ENCODE assay signal across 8 mouse cellular contexts in the genomic region with DNA sequence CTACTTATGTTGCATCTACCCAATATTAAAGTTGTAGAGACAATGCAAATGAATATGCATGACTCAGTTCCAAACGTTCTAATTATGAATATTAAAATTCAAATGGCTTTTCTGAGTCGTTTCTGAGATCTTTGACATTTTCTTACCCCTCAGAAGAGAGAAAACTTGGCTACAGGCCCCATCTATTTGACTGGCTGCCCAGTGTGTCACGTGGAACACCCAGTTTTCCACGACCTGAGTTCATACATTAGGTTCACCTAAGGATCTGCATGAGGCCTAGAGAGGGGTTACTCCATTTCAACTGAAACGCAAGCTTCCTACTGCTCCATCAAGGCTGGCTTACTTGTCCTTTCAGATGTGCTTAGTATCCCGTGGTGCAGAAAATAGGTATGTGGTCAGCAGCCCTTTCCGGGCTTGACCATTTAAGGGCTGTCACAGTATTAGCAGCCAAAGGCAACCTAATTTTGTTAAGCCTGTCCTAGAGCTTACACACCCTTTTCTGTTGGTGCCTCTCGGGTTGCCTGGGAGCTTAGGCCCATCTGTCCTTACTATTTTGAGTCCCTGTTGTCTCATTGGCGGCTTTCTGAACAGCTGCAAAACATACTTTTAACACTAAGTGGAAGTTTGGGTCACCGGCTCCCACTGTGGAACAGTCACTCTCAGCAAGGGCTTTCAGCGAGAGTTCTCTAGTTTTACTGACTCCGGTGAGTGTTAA. TPM values are rescaled to one million over a fixed set of nuclear protein-coding genes. Genes with fewer than 3 reads are reported as not detected.
DNase-seq lines count a peak whose midpoint lies in the region; ATAC-seq and TF ChIP-seq lines count a peak whose summit lies in the region.

A gene (plus strand): TSS at position 294 of the 715 bp plus-strand sequence.

- 34% methylated on average over 12 of the region's 12 CpGs for WGBS in intestine, embryonic 16.5 days
- 33% methylated on average over 12 of the region's 12 CpGs for WGBS in limb, embryonic 15.5 days
- WGBS in neural tube, embryonic 12.5 days, result 43% methylated on average over 12 of the region's 12 CpGs

- ATAC-seq in intestine, embryonic 16.5 days, result no peak
- ATAC-seq in limb, embryonic 15.5 days (ENCODE audit: insufficient number of reproducible peaks, low FRiP score, low TSS enrichment, low read depth), result peak; percentile 57; the same call in 1 of the 2 replicates
- peak; percentile 15 for ATAC-seq in neural tube, embryonic 12.5 days (ENCODE audit: low FRiP score, low read depth)

- peak; percentile 21 for DNase-seq in 3134 (ENCODE audit: extremely low read depth, insufficient read length, low spot score)
- DNase-seq in ES-E14 (ENCODE audit: low read depth, low spot score), result no peak
- DNase-seq in cerebellum, postnatal 14 days, result peak; percentile 25 to 53
- peak in 1 of 2 experiments; percentile 10 for DNase-seq in gastrocnemius, postnatal 4 days (ENCODE audit: low spot score in 2 of 2)
- DNase-seq in ovary, adult 18-20 months (ENCODE audit: low spot score), result no peak

- H3K4me2 ChIP-seq in intestine, embryonic 16.5 days (ENCODE audit: low read depth, low read length), result peak within 1 kb of the TSS; percentile 52
- peak within 1 kb of the TSS; percentile 40 for H3K4me2 ChIP-seq in limb, embryonic 15.5 days
- peak within 1 kb of the TSS; percentile 56 for H3K4me2 ChIP-seq in neural tube, embryonic 12.5 days (replicated peaks)

- no peaks in the 10 kb centered on the region for H3K36me3 ChIP-seq in ES-E14 (ENCODE audit: control insufficient read depth, insufficient read depth, low read length, poor library complexity, severe bottlenecking)
- H3K36me3 ChIP-seq in intestine, embryonic 16.5 days (ENCODE audit: control insufficient read depth, insufficient read depth, low read length), result no peaks in the 10 kb centered on the region
- no peaks in the 10 kb centered on the region for H3K36me3 ChIP-seq in limb, embryonic 15.5 days
- no peaks in the 10 kb centered on the region for H3K36me3 ChIP-seq in neural tube, embryonic 12.5 days

- H3K9me3 ChIP-seq in ES-E14 (ENCODE audit: control insufficient read depth, insufficient read depth, low read depth, low read length), result no peaks in the 10 kb centered on the region
- H3K9me3 ChIP-seq in intestine, embryonic 16.5 days (ENCODE audit: control insufficient read depth, low read length), result no peaks in the 10 kb centered on the region
- no peaks in the 10 kb centered on the region for H3K9me3 ChIP-seq in limb, embryonic 15.5 days
- H3K9me3 ChIP-seq in neural tube, embryonic 12.5 days, result no peaks in the 10 kb centered on the region

- in situ Hi-C loops in ES-E14 (cut with MboI; ENCODE audit: low sequenced_read_pairs in 2 of 2, unreplicated experiment in 2 of 2), result no loop called here

- peak within 1 kb of the TSS; percentile 83 to 96 for H3K4me3 ChIP-seq in ES-E14 (ENCODE audit: insufficient read depth in 1 of 2, low read depth in 1 of 2, low read length in 2 of 2, poor library complexity in 1 of 2, severe bottlenecking in 1 of 2)
- peak within 1 kb of the TSS; percentile 68 for H3K4me3 ChIP-seq in intestine, embryonic 16.5 days (ENCODE audit: low read length)
- peak within 1 kb of the TSS; percentile 60 for H3K4me3 ChIP-seq in limb, embryonic 15.5 days
- H3K4me3 ChIP-seq in neural tube, embryonic 12.5 days, result peak within 1 kb of the TSS; percentile 61

- peak within 1 kb of the TSS; percentile 93 for H3K9ac ChIP-seq in ES-E14 (ENCODE audit: insufficient read depth, low read depth, low read length, poor library complexity, severe bottlenecking)
- peak within 1 kb of the TSS; percentile 83 for H3K9ac ChIP-seq in intestine, embryonic 16.5 days (ENCODE audit: low read depth, low read length)
- H3K9ac ChIP-seq in limb, embryonic 15.5 days, result peak within 1 kb of the TSS; percentile 60
- H3K9ac ChIP-seq in neural tube, embryonic 12.5 days, result peak within 1 kb of the TSS; percentile 67

- no peaks in the 10 kb centered on the region for H3K4me1 ChIP-seq in ES-E14 (ENCODE audit: control insufficient read depth in 2 of 2, insufficient read depth in 2 of 2, low read length in 2 of 2, poor library complexity in 1 of 2)
- no peaks in the 10 kb centered on the region for H3K4me1 ChIP-seq in intestine, embryonic 16.5 days (ENCODE audit: control insufficient read depth, insufficient read depth, low read length)
- H3K4me1 ChIP-seq in limb, embryonic 15.5 days, result peaks cover 4% of the 10 kb centered on the region; the same call in 1 of the 2 replicates
- no peaks in the 10 kb centered on the region for H3K4me1 ChIP-seq in neural tube, embryonic 12.5 days

- H3K27ac ChIP-seq in ES-E14 (ENCODE audit: insufficient read depth, low read depth, low read length, poor library complexity, severe bottlenecking), result no peak within 1 kb of the TSS
- peak within 1 kb of the TSS; percentile 80 for H3K27ac ChIP-seq in intestine, embryonic 16.5 days (ENCODE audit: low read length)
- H3K27ac ChIP-seq in limb, embryonic 15.5 days, result peak within 1 kb of the TSS; percentile 89
- H3K27ac ChIP-seq in neural tube, embryonic 12.5 days, result peak within 1 kb of the TSS; percentile 59; the same call in 1 of the 2 replicates

- 0 out of 2 replicates have a peak, but pooled peaks cover 2% of the 10 kb centered on the region for H3K27me3 ChIP-seq in intestine, embryonic 16.5 days (replicated peaks; ENCODE audit: control insufficient read depth, insufficient read depth, low read length)
- no peaks in the 10 kb centered on the region for H3K27me3 ChIP-seq in limb, embryonic 15.5 days
- no peaks in the 10 kb centered on the region for H3K27me3 ChIP-seq in neural tube, embryonic 12.5 days (replicated peaks)

TF ChIP-seq in ES-E14, 5 proteins besides CTCF, POLR2A, EP300 and RAD21:
- TF ChIP-seq MAFK (IDR thresholded peaks at IDR 0.05; ENCODE audit: insufficient read depth, low read depth, low read length), result no peak
- TF ChIP-seq ZC3H11A (IDR thresholded peaks at IDR 0.05; ENCODE audit: borderline replicate concordance, low read depth, low read length), result no peak
- TF ChIP-seq HCFC1 (IDR thresholded peaks at IDR 0.05; ENCODE audit: borderline replicate concordance, insufficient read depth, low read length), result no peak
- TF ChIP-seq CHD2 (IDR thresholded peaks at IDR 0.05; ENCODE audit: low read depth, low read length), result no peak
- TF ChIP-seq ZNF384 (IDR thresholded peaks at IDR 0.05; ENCODE audit: low read depth, low read length), result no peak

RNA-seq across cellular contexts. Expression of the gene that starts here (rescaled TPM):
- total RNA-seq in ES-E14 (2012; rRNA removed), result 5.7 and 7.5 TPM in 2 replicates
- total RNA-seq in gastrocnemius, postnatal 4 days (2021), result 10 to 100 TPM; 30.0 to 37.0 TPM
- 43.1 and 44.9 TPM in 2 replicates for polyA plus RNA-seq in intestine, embryonic 16.5 days (2015; fragmentation: Nextera tagmentation; extraction: Ambion mirVana)
- 48.9 and 57.7 TPM in 2 replicates for polyA plus RNA-seq in limb, embryonic 15.5 days (2015; fragmentation: Nextera tagmentation; extraction: Ambion mirVana)
- 50.9 and 57.2 TPM in 2 replicates for polyA plus RNA-seq in neural tube, embryonic 12.5 days (2016; fragmentation: Nextera tagmentation; extraction: Ambion mirVana)

Comparison
In these comparisons a context has a peak if more than half of its experiments do, and no peak if none do; other contexts are left out.
1. DNase-seq: peak in 3134 (single experiment) and cerebellum, postnatal 14 days (2 of 2); none in ES-E14 (single experiment) and ovary, adult 18-20 months (single experiment).
2. Peak in every context shown above with its lines, with median percentiles within 50 percentile points of each other: H3K4me3 ChIP-seq, H3K9ac ChIP-seq and H3K4me2 ChIP-seq.